Mouse (Mus musculus): Measurements from ENCODE around the gene Fars2. TPM values are rescaled to one million over a fixed set of nuclear protein-coding genes. Genes with fewer than 3 reads are reported as not detected.

Gene Fars2
- polyA plus RNA-seq, 1 experiment, result 28.4 TPM

GRCm38 (mm10) chr13:36731931-36732461 is 614.8 kb downstream of the Fars2 start:
- peak overlapping the region; percentile 4 for H3K27ac ChIP-seq (ENCODE audit: insufficient read depth, low read length)
- H3K4me3 ChIP-seq (replicated peaks; ENCODE audit: insufficient read depth, low read depth, low read length), result peak overlapping the region; percentile 65
- 1% methylated on average over 23 of the region's 23 CpGs for WGBS
- H3K4me1 ChIP-seq (ENCODE audit: control insufficient read depth, insufficient read depth, low read length), result peaks cover 10% of the 10 kb centered on the region
- peak; percentile 54 to 64 for DNase-seq
- no peaks in the 10 kb centered on the region for H3K27me3 ChIP-seq (ENCODE audit: control insufficient read depth, insufficient read depth, low read length)
- TF ChIP-seq CTCF (IDR thresholded peaks at IDR 0.05; ENCODE audit: borderline replicate concordance, insufficient read depth, low read depth, low read length) (no peak), POLR2A (IDR thresholded peaks at IDR 0.05; ENCODE audit: borderline replicate concordance, insufficient read depth, low read length) (no peak)

GRCm38 (mm10) chr13:36732891-36733490 is 615.8 kb downstream of the Fars2 start:
- Histone ChIP-seq H3K27me3 (ENCODE audit: control insufficient read depth, insufficient read depth, low read length) (no peaks in the 10 kb centered on the region), H3K4me3 (replicated peaks; ENCODE audit: insufficient read depth, low read depth, low read length) (peak overlapping the region; percentile 67), H3K4me1 (ENCODE audit: control insufficient read depth, insufficient read depth, low read length) (peaks cover 11% of the 10 kb centered on the region), H3K27ac (ENCODE audit: insufficient read depth, low read length) (no peak overlapping the region; the same call in 1 of the 2 replicates)
- WGBS, result 4% methylated on average over 6 of the region's 6 CpGs
- no peak for TF ChIP-seq CTCF (IDR thresholded peaks at IDR 0.05; ENCODE audit: borderline replicate concordance, insufficient read depth, low read depth, low read length)
- TF ChIP-seq POLR2A (IDR thresholded peaks at IDR 0.05; ENCODE audit: borderline replicate concordance, insufficient read depth, low read length), result no peak
- peak in 1 of 2 experiments; percentile 22 for DNase-seq

- peaks cover 11% of the 10 kb centered on the region for H3K4me1 ChIP-seq (ENCODE audit: control insufficient read depth, insufficient read depth, low read length)
- peak overlapping the region; percentile 76; the same call in 1 of the 2 replicates for H3K27ac ChIP-seq (ENCODE audit: insufficient read depth, low read length)
- DNase-seq, result peak in 1 of 2 experiments; percentile 49
- H3K4me3 ChIP-seq (replicated peaks; ENCODE audit: insufficient read depth, low read depth, low read length), result peak overlapping the region; percentile 67
- no peaks in the 10 kb centered on the region for H3K27me3 ChIP-seq (ENCODE audit: control insufficient read depth, insufficient read depth, low read length)
- 2% methylated on average over 10 of the region's 10 CpGs for WGBS
- no peak for TF ChIP-seq CTCF (IDR thresholded peaks at IDR 0.05; ENCODE audit: borderline replicate concordance, insufficient read depth, low read depth, low read length)
- no peak for TF ChIP-seq POLR2A (IDR thresholded peaks at IDR 0.05; ENCODE audit: borderline replicate concordance, insufficient read depth, low read length)
Measured at GRCm38 (mm10) chr13:36733566-36733965, 616.4 kb downstream of the Fars2 start.

- H3K27me3 ChIP-seq (ENCODE audit: control insufficient read depth, insufficient read depth, low read length), result no peaks in the 10 kb centered on the region
- under 1% methylated on average over 26 of the region's 26 CpGs for WGBS
- H3K4me1 ChIP-seq (ENCODE audit: control insufficient read depth, insufficient read depth, low read length), result peaks cover 9% of the 10 kb centered on the region
- peak overlapping the region; percentile 67 for H3K4me3 ChIP-seq (replicated peaks; ENCODE audit: insufficient read depth, low read depth, low read length)
- peak overlapping the region; percentile 99 for H3K27ac ChIP-seq (ENCODE audit: insufficient read depth, low read length)
- peak; percentile 72 to 81 for DNase-seq
- TF ChIP-seq POLR2A (IDR thresholded peaks at IDR 0.05; ENCODE audit: borderline replicate concordance, insufficient read depth, low read length) (peak; percentile 64; the same call in 1 of the 2 replicates), CTCF (IDR thresholded peaks at IDR 0.05; ENCODE audit: borderline replicate concordance, insufficient read depth, low read depth, low read length) (no peak)
Measured at GRCm38 (mm10) chr13:36733989-36734690, 616.9 kb downstream of the Fars2 start.

GRCm38 (mm10) chr13:36734731-36735571 is 617.7 kb downstream of the Fars2 start, which contains the start of gene Nrn1:
Nrn1 (minus strand) TSS chr13:36735131.
- peaks cover 6% of the 10 kb centered on the region for H3K4me1 ChIP-seq (ENCODE audit: control insufficient read depth, insufficient read depth, low read length)
- peak within 1 kb of the TSS; percentile 99 for H3K27ac ChIP-seq (ENCODE audit: insufficient read depth, low read length)
- DNase-seq, result peak; percentile 85 to 86
- WGBS, result under 1% methylated on average over 50 of the region's 50 CpGs
- peak within 1 kb of the TSS; percentile 67 for H3K4me3 ChIP-seq (replicated peaks; ENCODE audit: insufficient read depth, low read depth, low read length)
- H3K27me3 ChIP-seq (ENCODE audit: control insufficient read depth, insufficient read depth, low read length), result no peaks in the 10 kb centered on the region
- TF ChIP-seq POLR2A (IDR thresholded peaks at IDR 0.05; ENCODE audit: borderline replicate concordance, insufficient read depth, low read length), result peak; percentile 59; the same call in 1 of the 2 replicates
- TF ChIP-seq CTCF (IDR thresholded peaks at IDR 0.05; ENCODE audit: borderline replicate concordance, insufficient read depth, low read depth, low read length), result no peak

GRCm38 (mm10) chr13:36735901-36736618 is 618.8 kb downstream of the Fars2 start:
- DNase-seq, result peak; percentile 92
- Histone ChIP-seq H3K4me3 (replicated peaks; ENCODE audit: insufficient read depth, low read depth, low read length) (peak overlapping the region; percentile 67), H3K27me3 (ENCODE audit: control insufficient read depth, insufficient read depth, low read length) (no peaks in the 10 kb centered on the region), H3K27ac (ENCODE audit: insufficient read depth, low read length) (peak overlapping the region; percentile 99), H3K4me1 (ENCODE audit: control insufficient read depth, insufficient read depth, low read length) (peaks cover 3% of the 10 kb centered on the region; the same call in 1 of the 2 replicates)
- under 1% methylated on average over 38 of the region's 39 CpGs for WGBS
- TF ChIP-seq POLR2A (IDR thresholded peaks at IDR 0.05; ENCODE audit: borderline replicate concordance, insufficient read depth, low read length) (peak; percentile 84), CTCF (IDR thresholded peaks at IDR 0.05; ENCODE audit: borderline replicate concordance, insufficient read depth, low read depth, low read length) (no peak)
